10 mouse cellular contexts compared by ENCODE assay signal in genomic region chr7:66101866-66102265, GRCm38 (mm10). TPM values are rescaled to one million over a fixed set of nuclear protein-coding genes. Genes with fewer than 3 reads are reported as not detected.
DNase-seq lines count a peak whose midpoint lies in the region; ATAC-seq and TF ChIP-seq lines count a peak whose summit lies in the region.
"Had no signal": no experiment of that assay in that cellular context is flagged by ENCODE, and none has a peak within 500 bp of the region (broad histone marks: within the 10 kb centered on the region; RNA-seq: fewer than 3 reads in every experiment).

No protein-coding gene starts in this region.

- peak; percentile 50 to 79 for DNase-seq in cerebellum, postnatal 10 days
- DNase-seq in limb, embryonic 14.5 days (ENCODE audit: low spot score): peak; percentile 77
- DNase-seq in limb, embryonic 10.5 days (ENCODE audit: low spot score): no peak
- peak; percentile 73 for DNase-seq in adipocyte (ENCODE audit: low spot score)
- DNase-seq in spleen, postnatal 14 days (ENCODE audit: low spot score in 2 of 2): no peak

- no peak overlapping the region for H3K27ac ChIP-seq in limb, embryonic 14.5 days (replicated peaks; ENCODE audit: low read depth, low read length)
- no peak overlapping the region for H3K27ac ChIP-seq in limb, embryonic 10.5 days
- no peak overlapping the region for H3K27ac ChIP-seq in intestine, embryonic 16.5 days (ENCODE audit: low read length)
- H3K27ac ChIP-seq: limb, embryonic 12.5 days had no signal

- 7% methylated on average over 4 of the region's 4 CpGs for WGBS in limb, embryonic 14.5 days
- WGBS in limb, embryonic 10.5 days: 8% methylated on average over 4 of the region's 4 CpGs
- 4% methylated on average over 4 of the region's 4 CpGs for whole genome bisulfite sequencing in intestine, embryonic 16.5 days

- TF ChIP-seq POLR2A in limb, embryonic 14.5 days (IDR thresholded peaks at IDR 0.05; ENCODE audit: borderline replicate concordance, extremely low read depth, insufficient read depth, insufficient read length): no peak

- no peak overlapping the region for H3K4me3 ChIP-seq in limb, embryonic 14.5 days (replicated peaks; ENCODE audit: low read length)
- H3K4me3 ChIP-seq in limb, embryonic 10.5 days: no peak overlapping the region
- H3K4me3 ChIP-seq in intestine, embryonic 16.5 days (ENCODE audit: low read length): no peak overlapping the region
- H3K4me3 ChIP-seq: limb, embryonic 12.5 days had no signal

- no peak overlapping the region for H3K4me2 ChIP-seq in limb, embryonic 14.5 days (replicated peaks; ENCODE audit: low read depth, low read length, severe bottlenecking)
- H3K4me2 ChIP-seq in intestine, embryonic 16.5 days (ENCODE audit: low read depth, low read length): no peak overlapping the region
- H3K4me2 ChIP-seq: limb, embryonic 12.5 days had no signal

- ATAC-seq in cerebellum, adult (ENCODE audit: insufficient number of reproducible peaks, low FRiP score, low TSS enrichment): no peak
- no peak for ATAC-seq in limb, embryonic 14.5 days (ENCODE audit: low FRiP score, low read depth)
- peak; percentile 70 for ATAC-seq in megakaryocyte, adult 5-6 weeks (ENCODE audit: poor library complexity, severe bottlenecking)
- ATAC-seq in intestine, embryonic 16.5 days: no peak

- no peaks in the 10 kb centered on the region for H3K27me3 ChIP-seq in limb, embryonic 14.5 days (ENCODE audit: control insufficient read depth, insufficient read depth, low read length)
- no peaks in the 10 kb centered on the region for H3K27me3 ChIP-seq in limb, embryonic 10.5 days (ENCODE audit: low read depth, poor library complexity, severe bottlenecking)
- no peaks in the 10 kb centered on the region for H3K27me3 ChIP-seq in intestine, embryonic 16.5 days (replicated peaks; ENCODE audit: control insufficient read depth, insufficient read depth, low read length)
- H3K27me3 ChIP-seq: limb, embryonic 12.5 days had no signal

- no peak overlapping the region for H3K9ac ChIP-seq in limb, embryonic 14.5 days (ENCODE audit: low read depth, low read length, severe bottlenecking)
- H3K9ac ChIP-seq in intestine, embryonic 16.5 days (ENCODE audit: low read depth, low read length): no peak overlapping the region
- H3K9ac ChIP-seq: limb, embryonic 12.5 days had no signal

- no peaks in the 10 kb centered on the region for H3K36me3 ChIP-seq in limb, embryonic 14.5 days (ENCODE audit: control insufficient read depth, insufficient read depth, low read length)
- H3K36me3 ChIP-seq in limb, embryonic 10.5 days: no peaks in the 10 kb centered on the region
- H3K36me3 ChIP-seq in intestine, embryonic 16.5 days (ENCODE audit: control insufficient read depth, insufficient read depth, low read length): no peaks in the 10 kb centered on the region
- H3K36me3 ChIP-seq: limb, embryonic 12.5 days had no signal

- H3K9me3 ChIP-seq in limb, embryonic 14.5 days (ENCODE audit: control insufficient read depth, low read length): no peaks in the 10 kb centered on the region
- H3K9me3 ChIP-seq in limb, embryonic 10.5 days (replicated peaks): no peaks in the 10 kb centered on the region
- no peaks in the 10 kb centered on the region for H3K9me3 ChIP-seq in intestine, embryonic 16.5 days (ENCODE audit: control insufficient read depth, low read length)
- H3K9me3 ChIP-seq: limb, embryonic 12.5 days had no signal

- no peaks in the 10 kb centered on the region for H3K4me1 ChIP-seq in limb, embryonic 14.5 days (ENCODE audit: control insufficient read depth, insufficient read depth, low read length)
- H3K4me1 ChIP-seq in limb, embryonic 10.5 days: peaks cover 17% of the 10 kb centered on the region
- no peaks in the 10 kb centered on the region for H3K4me1 ChIP-seq in intestine, embryonic 16.5 days (ENCODE audit: control insufficient read depth, insufficient read depth, low read length)

RNA-seq across cellular contexts. Expression of gene Chsy1, which starts 7.4 kb away (rescaled TPM):
- 33.3 and 36.1 TPM in 2 replicates for polyA plus RNA-seq in limb, embryonic 14.5 days (2012; rRNA removed)
- polyA plus RNA-seq in limb, embryonic 14.5 days (2014; fragmentation: Nextera tagmentation; extraction: Ambion mirVana): 33.6 and 35.5 TPM in 2 replicates
- polyA plus RNA-seq in limb, embryonic 10.5 days (2016; fragmentation: Nextera tagmentation; extraction: Ambion mirVana): 12.9 and 14.8 TPM in 2 replicates
- total RNA-seq in megakaryocyte, adult 5-6 weeks (2015): 18.2 and 21.2 TPM in 2 replicates
- total RNA-seq in megakaryocyte, adult 5-6 weeks (2017): 37.1 and 37.6 TPM in 2 replicates
- 6.3 and 7.0 TPM in 2 replicates for polyA plus RNA-seq in intestine, embryonic 16.5 days (2015; fragmentation: Nextera tagmentation; extraction: Ambion mirVana)

RNA-seq across cellular contexts. Expression of gene Selenos, which starts 22.4 kb away (rescaled TPM):
- polyA plus RNA-seq in limb, embryonic 14.5 days (2012; rRNA removed): 110 and 113 TPM in 2 replicates
- polyA plus RNA-seq in limb, embryonic 14.5 days (2014; fragmentation: Nextera tagmentation; extraction: Ambion mirVana): 120 and 139 TPM in 2 replicates
- 83.0 and 83.5 TPM in 2 replicates for polyA plus RNA-seq in limb, embryonic 10.5 days (2016; fragmentation: Nextera tagmentation; extraction: Ambion mirVana)
- 113 and 122 TPM in 2 replicates for total RNA-seq in megakaryocyte, adult 5-6 weeks (2015)
- total RNA-seq in megakaryocyte, adult 5-6 weeks (2017): 74.8 and 84.5 TPM in 2 replicates
- polyA plus RNA-seq in intestine, embryonic 16.5 days (2015; fragmentation: Nextera tagmentation; extraction: Ambion mirVana): 129 and 138 TPM in 2 replicates

RNA-seq across cellular contexts. Expression of gene Snrpa1, which starts 43.1 kb away (rescaled TPM):
- 62.3 and 78.2 TPM in 2 replicates for polyA plus RNA-seq in limb, embryonic 14.5 days (2012; rRNA removed)
- 151 and 161 TPM in 2 replicates for polyA plus RNA-seq in limb, embryonic 14.5 days (2014; fragmentation: Nextera tagmentation; extraction: Ambion mirVana)
- polyA plus RNA-seq in limb, embryonic 10.5 days (2016; fragmentation: Nextera tagmentation; extraction: Ambion mirVana): 276 and 312 TPM in 2 replicates
- total RNA-seq in megakaryocyte, adult 5-6 weeks (2015): 53.8 and 59.6 TPM in 2 replicates
- 61.4 and 76.3 TPM in 2 replicates for total RNA-seq in megakaryocyte, adult 5-6 weeks (2017)
- polyA plus RNA-seq in intestine, embryonic 16.5 days (2015; fragmentation: Nextera tagmentation; extraction: Ambion mirVana): 137 and 156 TPM in 2 replicates

RNA-seq across cellular contexts. Expression of gene Gm45213, which starts 58.5 kb away (rescaled TPM):
- polyA plus RNA-seq in limb, embryonic 14.5 days (2012; rRNA removed): not detected in 2 replicates
- polyA plus RNA-seq in limb, embryonic 14.5 days (2014; fragmentation: Nextera tagmentation; extraction: Ambion mirVana): not detected in 2 replicates
- polyA plus RNA-seq in limb, embryonic 10.5 days (2016; fragmentation: Nextera tagmentation; extraction: Ambion mirVana): not detected in 2 replicates
- total RNA-seq in megakaryocyte, adult 5-6 weeks (2015): not detected in 2 replicates
- total RNA-seq in megakaryocyte, adult 5-6 weeks (2017): not detected in 2 replicates
- polyA plus RNA-seq in intestine, embryonic 16.5 days (2015; fragmentation: Nextera tagmentation; extraction: Ambion mirVana): not detected in 2 replicates
- polyA plus RNA-seq: limb, embryonic 12.5 days; small intestine, adult 2 months had no signal

Comparison
In these comparisons a context has a peak if more than half of its experiments do, and no peak if none do; other contexts are left out.
1. DNase-seq: peak in cerebellum, postnatal 10 days (2 of 2), limb, embryonic 14.5 days (single experiment) and adipocyte (single experiment); none in limb, embryonic 10.5 days (single experiment) and spleen, postnatal 14 days (0 of 2).